Mouse (Mus musculus) liver, adult 2 months (tissue): ENCODE measurements around the gene Fryl. TPM values are rescaled to one million over a fixed set of nuclear protein-coding genes. Genes with fewer than 3 reads are reported as not detected.
A peak's percentile ranks its signal among the peaks of the same experiment; 100 is the strongest.

ENCODE experiments used
- DNase-seq: peaks from one replicate; pipeline ENCODE4 v3.0.0-alpha.2; 2011; ENCODE audit warnings: low read depth, low spot score; ENCODE audit errors: extremely low read depth
- H3K27ac ChIP-seq: fragments of 200-500 bp; replicated peaks from 2 replicates; pipeline ENCODE4 v1.5.1; 2012; ENCODE audit warnings: low read depth, mild to moderate bottlenecking, control low read depth, inconsistent platforms, low read length; ENCODE audit not compliant: insufficient read depth
- H3K27me3 ChIP-seq: fragments of 200-500 bp; 2 replicates; pipeline ENCODE4 v1.6.1; 2012; ENCODE audit warnings: mild to moderate bottlenecking, moderate library complexity, low read length, inconsistent platforms; ENCODE audit not compliant: control insufficient read depth, insufficient read depth
- H3K36me3 ChIP-seq: fragments of 200-500 bp; 2 replicates; pipeline ENCODE4 v1.6.1; 2012; ENCODE audit warnings: low read length, inconsistent platforms; ENCODE audit not compliant: control insufficient read depth, insufficient read depth
- H3K4me1 ChIP-seq: fragments of 200-500 bp; 2 replicates; pipeline ENCODE4 v1.6.1; 2011; ENCODE audit warnings: low read length; ENCODE audit not compliant: control insufficient read depth, insufficient read depth
- H3K4me3 ChIP-seq: fragments of 200-500 bp; 2 replicates; pipeline ENCODE4 v1.5.1; 2011; ENCODE audit warnings: low read depth, mild to moderate bottlenecking, control low read depth, low read length, moderate library complexity; ENCODE audit not compliant: insufficient read depth
- H3K79me2 ChIP-seq: fragments of 200-500 bp; 2 replicates; pipeline ENCODE4 v1.6.1; 2012; ENCODE audit warnings: inconsistent platforms, mild to moderate bottlenecking, low read length, moderate library complexity; ENCODE audit not compliant: control insufficient read depth, insufficient read depth
- H3K9ac ChIP-seq: fragments of 200-500 bp; 2 replicates; pipeline ENCODE4 v1.6.1; 2012; ENCODE audit warnings: low read depth, mild to moderate bottlenecking, control low read depth, inconsistent platforms, low read length
- CTCF ChIP-seq: fragments of 200-500 bp; IDR thresholded peaks from 2 replicates; pipeline ENCODE4 v1.5.1; 2011; ENCODE audit warnings: low read depth, low read length, control low read depth
- POLR2A ChIP-seq: fragments of 200-500 bp; IDR thresholded peaks from 2 replicates; pipeline ENCODE4 v1.6.1; 2011; ENCODE audit warnings: low read length, control low read depth; ENCODE audit not compliant: insufficient read depth; ENCODE audit errors: extremely low read depth
- WGBS: fragments of 180-500 bp; shearing (Covaris S2); methylation state at CpG from one replicate; pipeline ENCODE4 v1.1.7; 2018; 5-methylcytosine and 5-hydroxymethylcytosine counted together
- polyA plus RNA-seq: library from polyadenylated mRNA; depleted of rRNA; stranded (reverse); fragments of >200 nt; gene quantifications from 2 replicates; pipeline ENCODE4 v1.2.3, GENCODE M21; 2012
- total RNA-seq: library from RNA; depleted of rRNA; stranded (reverse); fragments of >200 nt; gene quantifications from 2 replicates; pipeline ENCODE4 v1.2.3, GENCODE M21; 2014

Gene Fryl
- total and polyA plus RNA-seq, 2 experiments, result 9.5 to 18.7 TPM

GRCm38 (mm10) chr5:73254660-73255059 lies 1.8 kb downstream of the Fryl start:
- TF ChIP-seq POLR2A (no peak), CTCF (no peak)
- no peaks in the 10 kb centered on the region for H3K36me3 ChIP-seq
- no peaks in the 10 kb centered on the region for H3K27me3 ChIP-seq
- DNase-seq, result peak; percentile 38
- H3K9ac ChIP-seq, result peak overlapping the region; percentile 41; the same call in 1 of the 2 replicates
- no peak overlapping the region for H3K27ac ChIP-seq
- peaks cover 14% of the 10 kb centered on the region for H3K79me2 ChIP-seq
- no peak overlapping the region; the same call in 1 of the 2 replicates for H3K4me3 ChIP-seq
- 0 out of 2 replicates have a peak, but pooled peaks cover 5% of the 10 kb centered on the region for H3K4me1 ChIP-seq
- WGBS, result 50% methylated on average over 5 of the region's 5 CpGs

- H3K36me3 ChIP-seq, result no peaks in the 10 kb centered on the region
- no peak for TF ChIP-seq POLR2A
- no peak for TF ChIP-seq CTCF
- H3K27me3 ChIP-seq, result no peaks in the 10 kb centered on the region
- no peak for DNase-seq
- 0 out of 2 replicates have a peak, but pooled peaks cover 5% of the 10 kb centered on the region for H3K4me1 ChIP-seq
- H3K4me3 ChIP-seq, result no peak overlapping the region
- no peak overlapping the region for H3K27ac ChIP-seq
- no peak overlapping the region for H3K9ac ChIP-seq
- H3K79me2 ChIP-seq, result peaks cover 26% of the 10 kb centered on the region
These were observed 3.7 kb downstream of the Fryl start for GRCm38 (mm10) chr5:73252739-73253138.

- H3K4me3 ChIP-seq, result no peak overlapping the region
- WGBS, result 97% methylated on average over 4 of the region's 4 CpGs
- H3K27me3 ChIP-seq, result no peaks in the 10 kb centered on the region
- no peak for TF ChIP-seq POLR2A
- no peak for TF ChIP-seq CTCF
- no peak for DNase-seq
- no peak overlapping the region for H3K9ac ChIP-seq
- H3K36me3 ChIP-seq, result no peaks in the 10 kb centered on the region
- H3K4me1 ChIP-seq, result no peaks in the 10 kb centered on the region
- no peak overlapping the region for H3K27ac ChIP-seq
- H3K79me2 ChIP-seq, result peaks cover 40% of the 10 kb centered on the region
These were observed 7.1 kb downstream of the Fryl start for GRCm38 (mm10) chr5:73249341-73249740.

- H3K9ac ChIP-seq, result no peak overlapping the region
- DNase-seq, result no peak
- WGBS, result 91% methylated on average over 8 of the region's 8 CpGs
- H3K79me2 ChIP-seq, result peaks cover 46% of the 10 kb centered on the region
- no peaks in the 10 kb centered on the region for H3K4me1 ChIP-seq
- no peaks in the 10 kb centered on the region for H3K27me3 ChIP-seq
- TF ChIP-seq CTCF (no peak), POLR2A (no peak)
- H3K36me3 ChIP-seq, result no peaks in the 10 kb centered on the region
- H3K4me3 ChIP-seq, result no peak overlapping the region
- H3K27ac ChIP-seq, result no peak overlapping the region
These were observed 8.2 kb downstream of the Fryl start for GRCm38 (mm10) chr5:73248211-73248610.

- Histone ChIP-seq H3K4me1 (no peaks in the 10 kb centered on the region), H3K27ac (no peak overlapping the region), H3K27me3 (no peaks in the 10 kb centered on the region), H3K4me3 (no peak overlapping the region), H3K36me3 (no peaks in the 10 kb centered on the region), H3K79me2 (peaks cover 48% of the 10 kb centered on the region), H3K9ac (no peak overlapping the region)
- 95% methylated on average over 6 of the region's 6 CpGs for WGBS
- DNase-seq, result no peak
- TF ChIP-seq POLR2A (no peak), CTCF (no peak)
These were observed 10.0 kb downstream of the Fryl start for GRCm38 (mm10) chr5:73246414-73246813.

- Histone ChIP-seq H3K79me2 (peaks cover 49% of the 10 kb centered on the region), H3K4me3 (no peak overlapping the region), H3K27ac (no peak overlapping the region), H3K36me3 (no peaks in the 10 kb centered on the region), H3K9ac (no peak overlapping the region), H3K27me3 (no peaks in the 10 kb centered on the region), H3K4me1 (no peaks in the 10 kb centered on the region)
- no peak for DNase-seq
- 46% methylated on average over 13 of the region's 13 CpGs for WGBS
- no peak for TF ChIP-seq POLR2A
- no peak for TF ChIP-seq CTCF
These were observed 12.0 kb downstream of the Fryl start for GRCm38 (mm10) chr5:73244403-73244802.
